Mouse (Mus musculus): Measurements from ENCODE around the gene N4bp1. TPM values are rescaled to one million over a fixed set of nuclear protein-coding genes. Genes with fewer than 3 reads are reported as not detected.

N4bp1 gene
- polyA plus RNA-seq, 1 experiment from 2014 or later = 2.3 TPM

- ATAC-seq = no peak
- no peak for DNase-seq
- WGBS (ENCODE audit: insufficient replicate concordance) = 64% methylated on average over 2 of the region's 2 CpGs
Observed at GRCm38 (mm10) chr8:86917689-86918088, 32.6 kb upstream of the N4bp1 start.

GRCm38 (mm10) chr8:86916369-86916768 lies 31.3 kb upstream of the N4bp1 start:
- Histone ChIP-seq H3K27ac (ENCODE audit: low read depth) (no peak overlapping the region), H3K4me2 (ENCODE audit: low read depth, low read length) (no peak overlapping the region), H3K4me1 (ENCODE audit: insufficient read depth) (peaks cover 4% of the 10 kb centered on the region; the same call in 1 of the 2 replicates), H3K27me3 (ENCODE audit: insufficient read depth, low read length) (no peaks in the 10 kb centered on the region), H3K36me3 (replicated peaks; ENCODE audit: insufficient read depth, low read length) (no peaks in the 10 kb centered on the region), H3K9ac (replicated peaks) (no peak overlapping the region), H3K4me3 (ENCODE audit: low read depth, low read length) (no peak overlapping the region), H3K9me3 (ENCODE audit: low read length) (no peaks in the 10 kb centered on the region)
- TF ChIP-seq CTCF (IDR thresholded peaks at IDR 0.05; ENCODE audit: low read depth) (no peak), EP300 (IDR thresholded peaks at IDR 0.05; ENCODE audit: low read depth) (no peak)
- WGBS (ENCODE audit: insufficient replicate concordance) = 77% methylated on average over 4 of the region's 4 CpGs
- ATAC-seq (no peak), DNase-seq (no peak)

More at GRCm38 (mm10) chr8:86917689-86918088, 32.6 kb upstream of the N4bp1 start:
- Histone ChIP-seq H3K9ac (replicated peaks) (no peak overlapping the region), H3K4me3 (ENCODE audit: low read depth, low read length) (no peak overlapping the region), H3K4me1 (ENCODE audit: insufficient read depth) (peaks cover 4% of the 10 kb centered on the region; the same call in 1 of the 2 replicates), H3K36me3 (replicated peaks; ENCODE audit: insufficient read depth, low read length) (no peaks in the 10 kb centered on the region), H3K9me3 (ENCODE audit: low read length) (no peaks in the 10 kb centered on the region), H3K27me3 (ENCODE audit: insufficient read depth, low read length) (no peaks in the 10 kb centered on the region), H3K4me2 (ENCODE audit: low read depth, low read length) (no peak overlapping the region), H3K27ac (ENCODE audit: low read depth) (no peak overlapping the region)
- TF ChIP-seq CTCF (IDR thresholded peaks at IDR 0.05; ENCODE audit: low read depth) (no peak), EP300 (IDR thresholded peaks at IDR 0.05; ENCODE audit: low read depth) (no peak)

GRCm38 (mm10) chr8:86911136-86911535 lies 26.1 kb upstream of the N4bp1 start:
- Histone ChIP-seq H3K4me1 (ENCODE audit: insufficient read depth) (no peaks in the 10 kb centered on the region), H3K4me3 (ENCODE audit: low read depth, low read length) (no peak overlapping the region), H3K27me3 (ENCODE audit: insufficient read depth, low read length) (no peaks in the 10 kb centered on the region), H3K27ac (ENCODE audit: low read depth) (no peak overlapping the region), H3K9ac (replicated peaks) (no peak overlapping the region), H3K4me2 (ENCODE audit: low read depth, low read length) (no peak overlapping the region), H3K9me3 (ENCODE audit: low read length) (0 out of 2 replicates have a peak, but pooled peaks cover 3% of the 10 kb centered on the region), H3K36me3 (replicated peaks; ENCODE audit: insufficient read depth, low read length) (no peaks in the 10 kb centered on the region)
- TF ChIP-seq CTCF (IDR thresholded peaks at IDR 0.05; ENCODE audit: low read depth) (no peak), EP300 (IDR thresholded peaks at IDR 0.05; ENCODE audit: low read depth) (no peak)
- WGBS (ENCODE audit: insufficient replicate concordance) = 71% methylated on average over 8 of the region's 8 CpGs
- DNase-seq = no peak
- ATAC-seq = no peak

GRCm38 (mm10) chr8:86910250-86910649 lies 25.2 kb upstream of the N4bp1 start:
- DNase-seq = no peak
- Histone ChIP-seq H3K4me2 (ENCODE audit: low read depth, low read length) (no peak overlapping the region), H3K36me3 (replicated peaks; ENCODE audit: insufficient read depth, low read length) (no peaks in the 10 kb centered on the region), H3K27me3 (ENCODE audit: insufficient read depth, low read length) (no peaks in the 10 kb centered on the region), H3K27ac (ENCODE audit: low read depth) (no peak overlapping the region), H3K4me1 (ENCODE audit: insufficient read depth) (no peaks in the 10 kb centered on the region), H3K9me3 (ENCODE audit: low read length) (0 out of 2 replicates have a peak, but pooled peaks cover 3% of the 10 kb centered on the region), H3K9ac (replicated peaks) (no peak overlapping the region), H3K4me3 (ENCODE audit: low read depth, low read length) (no peak overlapping the region)
- WGBS (ENCODE audit: insufficient replicate concordance) = 27% methylated on average over 6 of the region's 7 CpGs
- no peak for ATAC-seq
- TF ChIP-seq EP300 (IDR thresholded peaks at IDR 0.05; ENCODE audit: low read depth) (no peak), CTCF (IDR thresholded peaks at IDR 0.05; ENCODE audit: low read depth) (no peak)

GRCm38 (mm10) chr8:86908536-86908935 lies 23.5 kb upstream of the N4bp1 start:
- WGBS (ENCODE audit: insufficient replicate concordance) = 21% methylated on average over 6 of the region's 6 CpGs

GRCm38 (mm10) chr8:86904911-86905310 lies 19.9 kb upstream of the N4bp1 start:
- Histone ChIP-seq H3K9ac (replicated peaks) (no peak overlapping the region), H3K4me2 (ENCODE audit: low read depth, low read length) (no peak overlapping the region), H3K4me1 (ENCODE audit: insufficient read depth) (peaks cover 9% of the 10 kb centered on the region), H3K4me3 (ENCODE audit: low read depth, low read length) (no peak overlapping the region), H3K9me3 (ENCODE audit: low read length) (0 out of 2 replicates have a peak, but pooled peaks cover 3% of the 10 kb centered on the region), H3K27me3 (ENCODE audit: insufficient read depth, low read length) (no peaks in the 10 kb centered on the region), H3K36me3 (replicated peaks; ENCODE audit: insufficient read depth, low read length) (no peaks in the 10 kb centered on the region), H3K27ac (ENCODE audit: low read depth) (no peak overlapping the region)
- no peak for ATAC-seq
- TF ChIP-seq EP300 (IDR thresholded peaks at IDR 0.05; ENCODE audit: low read depth) = no peak
- no peak for DNase-seq
- 82% methylated on average over 10 of the region's 10 CpGs for WGBS (ENCODE audit: insufficient replicate concordance)

More at GRCm38 (mm10) chr8:86908536-86908935, 23.5 kb upstream of the N4bp1 start:
- no peaks in the 10 kb centered on the region for H3K4me1 ChIP-seq (ENCODE audit: insufficient read depth)
- H3K4me3 ChIP-seq (ENCODE audit: low read depth, low read length) = no peak overlapping the region
- H3K27me3 ChIP-seq (ENCODE audit: insufficient read depth, low read length) = no peaks in the 10 kb centered on the region
- no peak overlapping the region for H3K4me2 ChIP-seq (ENCODE audit: low read depth, low read length)
- no peak overlapping the region for H3K27ac ChIP-seq (ENCODE audit: low read depth)
- TF ChIP-seq CTCF (IDR thresholded peaks at IDR 0.05; ENCODE audit: low read depth) (peak; percentile 90), EP300 (IDR thresholded peaks at IDR 0.05; ENCODE audit: low read depth) (no peak)
- H3K9ac ChIP-seq (replicated peaks) = no peak overlapping the region
- ATAC-seq = no peak
- 0 out of 2 replicates have a peak, but pooled peaks cover 3% of the 10 kb centered on the region for H3K9me3 ChIP-seq (ENCODE audit: low read length)
- peak; percentile 78 for DNase-seq
- H3K36me3 ChIP-seq (replicated peaks; ENCODE audit: insufficient read depth, low read length) = no peaks in the 10 kb centered on the region
